Mouse (Mus musculus) lung, postnatal 25 days (tissue): ENCODE data around the gene 1110025L11Rik.
"Not testable (repeated sequence)": the region's sequence is repeated elsewhere in the genome, so short reads cannot be mapped to it uniquely, and the experiment has no call there.

Experiments
- DNase-seq: peaks from one replicate; pipeline ENCODE4 v3.0.0; 2022; ENCODE audit warnings: low spot score

The 1110025L11Rik gene

DNA sequence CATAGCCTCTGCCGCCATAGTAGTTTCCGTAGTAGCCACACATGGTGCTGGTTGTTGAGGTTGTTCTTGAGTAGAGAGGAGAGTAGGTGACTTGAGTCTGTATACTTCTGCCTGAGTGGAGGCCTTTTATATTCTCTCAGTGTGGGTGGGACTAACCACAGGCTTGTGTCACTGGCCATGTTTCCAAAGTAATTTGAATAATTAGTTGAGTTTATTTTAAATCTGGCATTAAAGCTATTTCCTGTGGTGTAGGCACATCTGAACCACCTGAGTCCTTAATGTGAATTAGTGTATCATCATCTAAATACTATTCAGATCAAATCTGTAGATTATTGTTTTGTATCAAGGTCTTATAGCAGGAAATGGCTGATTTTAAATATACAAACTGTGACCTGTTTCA lies at the start of gene 1110025L11Rik:
Gene 1110025L11Rik, minus strand, starts transcription at position 101 of the 400 bp plus-strand sequence.
- not testable (repeated sequence) for DNase-seq

GRCm38 (mm10) chr16:89071041-89071440 lies 7.2 kb upstream of the 1110025L11Rik start:
- DNase-seq = not testable (repeated sequence)

DNA sequence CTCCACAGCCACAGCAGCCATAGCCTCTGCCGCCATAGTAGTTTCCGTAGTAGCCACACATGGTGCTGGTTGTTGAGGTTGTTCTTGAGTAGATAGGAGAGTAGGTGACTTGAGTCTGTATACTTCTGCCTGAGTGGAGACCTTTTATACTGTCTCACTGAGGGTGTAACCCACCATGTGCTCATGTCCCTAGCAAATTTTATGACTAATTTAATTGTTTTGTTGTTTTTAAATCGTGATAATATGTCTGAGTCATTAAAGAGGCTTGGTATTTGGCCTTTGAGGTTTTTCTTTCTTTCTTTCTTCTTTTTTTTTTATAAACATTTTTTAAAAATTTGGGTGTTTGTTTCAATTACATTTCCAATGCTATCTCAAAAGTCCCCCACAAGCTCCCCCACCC lies 16.0 kb downstream of the 1110025L11Rik start, which contains the start of gene Krtap6-5:
Gene Krtap6-5, minus strand, starts transcription at position 101 of the 400 bp plus-strand sequence.
- DNase-seq = no peak

GRCm38 (mm10) chr16:89041372-89041771 lies 22.4 kb downstream of the 1110025L11Rik start, which contains the start of gene Gm10228:
Gene Gm10228, minus strand, starts transcription at chr16:89041472.
- DNase-seq = not testable (repeated sequence)

DNA sequence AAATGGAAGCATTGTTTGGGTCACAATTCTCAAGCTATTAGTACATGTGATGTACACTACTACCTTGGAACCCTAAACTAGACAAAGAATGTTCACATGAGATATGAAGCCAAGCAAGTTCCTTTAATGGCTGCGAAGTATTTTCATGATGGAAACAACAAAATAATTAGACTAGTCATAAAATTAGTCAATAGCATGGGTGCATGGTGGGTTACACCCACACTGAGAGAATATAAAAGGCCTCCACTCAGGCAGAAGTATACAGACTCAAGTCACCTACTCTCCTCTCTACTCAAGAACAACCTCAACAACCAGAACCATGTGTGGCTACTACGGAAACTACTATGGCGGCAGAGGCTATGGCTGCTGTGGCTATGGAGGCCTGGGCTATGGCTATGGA lies 32.4 kb downstream of the 1110025L11Rik start, which contains the start of gene Krtap6-1:
Gene Krtap6-1, plus strand, starts transcription at position 301 of the 400 bp plus-strand sequence.
- not testable (repeated sequence) for DNase-seq

- DNase-seq = not testable (repeated sequence)
These were observed 48.8 kb downstream of the 1110025L11Rik start, which contains the start of gene Gm10229 for GRCm38 (mm10) chr16:89014984-89015383. Gene Gm10229, plus strand, starts transcription at chr16:89015284.

DNA sequence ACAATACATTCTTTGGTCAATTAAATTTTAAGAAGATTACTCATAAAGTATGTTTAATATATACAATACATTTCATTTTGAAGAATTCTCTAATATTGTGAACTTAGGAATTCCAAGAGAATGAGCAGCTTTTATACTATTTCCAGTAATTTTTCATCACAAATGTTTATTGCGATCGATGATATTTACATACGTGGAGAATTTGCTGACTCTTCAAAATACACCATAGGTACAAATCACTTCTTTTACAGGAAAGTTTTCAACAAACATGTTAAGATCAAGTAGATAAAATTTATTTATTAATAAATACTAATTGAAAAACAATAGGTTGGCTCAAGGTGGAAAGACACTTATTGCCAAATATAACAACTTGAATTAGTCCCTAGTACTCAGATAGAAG lies 49.8 kb downstream of the 1110025L11Rik start:
- DNase-seq = no peak
